Mouse (Mus musculus): ENCODE results near the gene Clba1.

The Clba1 gene

GRCm38 (mm10) chr12:112851116-112851515 is 42.4 kb downstream of the Clba1 start:
- DNase-seq, result no peak

GRCm38 (mm10) chr12:112853050-112853729 is 44.5 kb downstream of the Clba1 start:
- no peak for DNase-seq

- peak in 1 of 2 experiments; percentile 20 for DNase-seq
These were observed 46.0 kb downstream of the Clba1 start for GRCm38 (mm10) chr12:112854610-112855333.

- DNase-seq, result peak in 1 of 2 experiments; percentile 7
These were observed 47.6 kb downstream of the Clba1 start for GRCm38 (mm10) chr12:112856338-112856737.

GRCm38 (mm10) chr12:112857021-112857925 is 48.5 kb downstream of the Clba1 start:
- DNase-seq, result peak in 1 of 2 experiments; percentile 16

GRCm38 (mm10) chr12:112858581-112859336 is 50.0 kb downstream of the Clba1 start:
- peak in 1 of 2 experiments; percentile 25 for DNase-seq

GRCm38 (mm10) chr12:112859930-112860329 is 51.2 kb downstream of the Clba1 start:
- DNase-seq, result peak in 1 of 2 experiments; percentile 26

- DNase-seq, result peak in 1 of 2 experiments; percentile 19
These were observed 52.0 kb downstream of the Clba1 start for GRCm38 (mm10) chr12:112860765-112861164.

- DNase-seq, result peak in 1 of 2 experiments; percentile 31
These were observed 53.2 kb downstream of the Clba1 start for GRCm38 (mm10) chr12:112861911-112862321.

GRCm38 (mm10) chr12:112864804-112865203 is 56.1 kb downstream of the Clba1 start:
- DNase-seq, result peak in 1 of 2 experiments; percentile 25

Data from kidney, postnatal 25 days (tissue).